Mouse (Mus musculus) regulatory T cell (primary cell): ENCODE results near the gene Rassf3.

Source experiments
- in situ Hi-C: fragments of 300-600 bp; cut with MboI, MseI; formaldehyde crosslinking; loops from one replicate; pipeline ENCODE4 v1.15.1; 2025; ENCODE audit warnings: high pct_unique_total_duplicates

Gene Rassf3

GRCm38 (mm10) chr10:121465033-121465432 lies 11.1 kb downstream of the Rassf3 start:
- in situ Hi-C loops: no loop called here

- in situ Hi-C loops: no loop called here
Observed at GRCm38 (mm10) chr10:121462162-121462881, 13.8 kb downstream of the Rassf3 start.

- in situ Hi-C loops: no loop called here
Observed at GRCm38 (mm10) chr10:121461404-121462161, 14.6 kb downstream of the Rassf3 start.

DNA sequence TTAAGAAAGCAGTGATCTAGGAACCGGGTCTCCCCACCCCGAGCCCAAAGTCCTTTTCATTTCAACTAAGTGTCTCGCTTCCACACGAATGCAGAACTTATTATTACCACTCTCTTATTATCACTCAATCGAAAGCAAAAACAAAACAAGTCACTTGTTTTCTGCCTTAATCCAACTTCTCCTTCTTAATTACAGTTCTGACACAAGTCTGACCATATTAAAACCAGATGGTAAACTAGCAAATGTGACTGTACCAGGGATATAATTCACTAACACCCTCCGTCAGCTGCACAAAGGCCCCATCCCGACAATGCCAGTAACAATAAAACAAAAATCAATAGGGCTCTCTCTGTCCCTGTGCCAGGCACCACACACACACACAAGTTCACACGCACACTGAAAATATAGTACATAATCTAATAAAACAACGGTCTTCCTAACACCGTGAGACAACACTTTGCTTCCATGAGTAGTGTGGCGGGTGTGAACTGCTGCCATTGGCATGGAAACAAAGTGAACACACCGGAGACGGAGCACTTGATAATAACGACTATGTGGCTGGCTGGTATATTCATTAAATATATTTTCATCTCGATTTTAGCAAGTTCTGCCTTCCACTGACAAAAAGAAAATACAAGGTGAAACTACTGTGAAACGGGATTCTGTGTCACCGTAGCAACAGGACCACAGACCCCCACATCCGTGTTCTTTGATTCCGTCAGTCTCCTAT lies 16.9 kb downstream of the Rassf3 start:
- in situ Hi-C loops: no loop called here

- in situ Hi-C loops: no loop called here
Observed at GRCm38 (mm10) chr10:121458408-121458807, 17.7 kb downstream of the Rassf3 start.

- in situ Hi-C loops: no loop called here
Observed at GRCm38 (mm10) chr10:121457381-121457780, 18.8 kb downstream of the Rassf3 start.

GRCm38 (mm10) chr10:121455517-121455916 lies 20.6 kb downstream of the Rassf3 start:
- in situ Hi-C loops: no loop called here

GRCm38 (mm10) chr10:121454708-121455475 lies 21.3 kb downstream of the Rassf3 start:
- in situ Hi-C loops: no loop called here

DNA sequence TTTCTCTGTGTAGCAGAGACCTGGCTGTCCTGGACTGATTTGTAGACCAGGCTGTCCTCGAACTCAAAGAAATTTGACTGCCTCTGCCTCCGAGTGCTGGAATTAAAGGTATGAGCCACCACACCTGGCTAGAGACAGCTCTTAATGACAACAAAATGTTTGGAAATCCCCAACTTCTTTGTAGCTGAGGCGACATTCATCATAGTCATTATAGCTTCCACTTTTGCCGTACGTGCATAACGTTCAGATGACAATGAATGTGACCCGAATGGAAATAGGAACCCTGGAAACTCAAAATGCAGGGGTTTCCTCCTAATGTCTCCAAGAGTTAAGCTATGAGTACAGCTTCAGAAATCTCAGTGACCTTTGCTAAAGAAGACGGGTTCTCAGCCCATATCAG lies 22.1 kb downstream of the Rassf3 start:
- in situ Hi-C loops: no loop called here

DNA sequence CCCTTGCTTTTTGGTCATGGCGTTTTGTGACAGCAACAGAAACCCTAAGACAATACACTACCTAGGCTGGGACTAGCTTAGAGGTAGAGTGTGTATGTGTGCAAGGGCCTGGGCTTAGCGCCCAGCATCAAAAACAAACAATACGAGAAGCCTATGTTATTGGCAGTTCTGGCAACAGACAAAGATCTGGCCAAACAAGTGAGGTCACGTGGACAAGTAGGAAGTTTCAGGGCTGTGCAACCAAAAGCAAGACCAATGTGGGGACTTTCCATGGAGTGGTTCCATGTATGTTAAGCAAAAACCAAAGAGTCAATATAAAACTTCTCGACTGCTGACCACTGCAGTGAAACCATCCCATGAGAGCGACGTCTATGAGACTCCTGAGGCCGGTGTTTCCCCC lies 30.3 kb downstream of the Rassf3 start:
- in situ Hi-C loops: no loop called here

GRCm38 (mm10) chr10:121444198-121444597 lies 31.9 kb downstream of the Rassf3 start:
- in situ Hi-C loops: no loop called here

DNA sequence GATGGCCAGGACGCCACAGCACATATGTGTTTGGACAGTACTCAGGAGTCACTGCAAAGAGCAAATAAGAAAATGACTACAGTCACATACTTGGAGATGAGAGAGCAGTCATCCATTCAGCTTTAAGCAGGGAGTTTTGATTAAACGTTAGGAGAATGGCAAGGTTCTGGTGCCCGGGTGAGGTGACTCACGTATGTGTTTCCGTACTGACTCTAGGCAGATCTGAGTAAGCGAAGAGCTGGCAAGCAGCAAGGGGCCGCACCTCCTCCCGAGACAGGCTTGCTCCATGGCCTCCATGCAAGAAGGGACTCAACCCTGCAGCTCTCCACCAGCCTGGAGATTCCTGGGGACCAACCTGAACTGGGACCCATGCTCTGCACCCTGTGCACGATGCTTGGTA lies 32.4 kb downstream of the Rassf3 start:
- in situ Hi-C loops: no loop called here

DNA sequence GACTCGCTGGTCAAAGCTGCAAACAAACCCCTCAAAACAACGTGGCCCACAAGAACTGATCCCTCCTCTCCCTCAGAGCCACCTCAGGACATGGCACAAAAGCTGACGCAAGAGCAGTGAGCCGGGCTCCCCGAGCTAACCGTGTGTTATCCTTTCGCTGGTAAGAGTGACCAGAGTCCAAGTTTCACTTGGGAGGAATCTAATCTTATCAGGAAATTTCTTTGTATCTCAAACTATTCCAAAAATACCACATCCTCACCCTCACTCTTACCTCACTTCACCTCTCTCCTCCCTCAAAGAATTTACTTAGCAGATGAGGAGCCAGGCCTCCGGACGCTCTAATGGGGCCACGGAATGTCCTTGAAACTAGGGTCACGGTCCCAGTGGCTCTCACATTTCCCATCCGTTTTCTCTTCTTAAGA lies 36.8 kb downstream of the Rassf3 start:
- in situ Hi-C loops: no loop called here

GRCm38 (mm10) chr10:121438109-121438508 lies 38.0 kb downstream of the Rassf3 start:
- in situ Hi-C loops: no loop called here

GRCm38 (mm10) chr10:121436693-121437092 lies 39.5 kb downstream of the Rassf3 start:
- in situ Hi-C loops: no loop called here

DNA sequence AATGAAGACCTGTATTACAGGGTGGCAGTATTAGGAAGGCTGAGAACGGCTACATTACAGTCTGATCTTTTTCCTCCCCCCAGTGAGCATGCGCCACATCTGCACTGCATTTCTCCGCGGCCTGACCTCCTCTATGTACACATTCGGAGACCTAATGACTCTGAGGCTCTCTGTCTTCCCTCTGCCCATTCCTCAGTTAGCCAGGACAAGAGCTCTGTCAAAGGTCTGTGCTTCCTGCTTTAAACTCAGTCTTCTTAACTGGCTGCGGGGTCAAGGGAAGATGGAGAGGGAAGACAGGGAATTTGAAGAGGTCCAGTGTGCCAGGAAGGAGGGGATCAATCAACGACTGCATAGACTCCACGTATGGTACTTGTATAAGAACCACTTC lies 39.9 kb downstream of the Rassf3 start:
- in situ Hi-C loops: no loop called here

- in situ Hi-C loops: no loop called here
Observed at GRCm38 (mm10) chr10:121435546-121436257, 40.4 kb downstream of the Rassf3 start.

DNA sequence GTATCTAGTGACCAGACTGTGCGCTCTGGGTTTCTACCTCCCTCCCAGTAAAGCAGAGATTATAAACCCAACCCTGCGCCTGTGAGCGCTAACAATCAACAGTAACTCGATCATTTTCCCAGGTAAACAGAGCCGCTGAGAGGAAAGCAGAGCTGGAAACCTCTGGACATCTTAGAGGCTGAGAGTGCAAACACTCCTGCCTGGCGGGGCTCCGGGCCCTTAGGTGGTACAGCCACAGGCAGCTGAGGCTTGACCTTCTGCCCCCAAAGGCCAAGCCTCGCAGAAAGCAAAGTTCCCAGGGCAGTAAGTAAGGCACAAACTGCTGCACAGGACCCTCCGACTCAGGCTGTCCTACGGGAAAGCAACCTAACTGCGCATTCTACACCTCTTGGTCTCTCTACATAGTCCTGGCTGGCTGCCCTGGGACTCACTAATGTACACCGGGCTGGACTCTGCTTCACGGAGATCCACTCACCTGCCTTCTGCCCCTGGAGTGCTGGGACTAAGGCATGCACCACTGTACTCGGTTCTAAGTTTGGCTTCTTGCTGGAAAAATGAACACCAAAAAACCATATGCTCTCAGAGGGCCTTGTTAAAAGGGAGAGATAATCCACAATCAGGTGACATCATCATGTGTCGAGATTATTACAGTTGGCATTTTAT lies 41.6 kb downstream of the Rassf3 start:
- in situ Hi-C loops: no loop called here

DNA sequence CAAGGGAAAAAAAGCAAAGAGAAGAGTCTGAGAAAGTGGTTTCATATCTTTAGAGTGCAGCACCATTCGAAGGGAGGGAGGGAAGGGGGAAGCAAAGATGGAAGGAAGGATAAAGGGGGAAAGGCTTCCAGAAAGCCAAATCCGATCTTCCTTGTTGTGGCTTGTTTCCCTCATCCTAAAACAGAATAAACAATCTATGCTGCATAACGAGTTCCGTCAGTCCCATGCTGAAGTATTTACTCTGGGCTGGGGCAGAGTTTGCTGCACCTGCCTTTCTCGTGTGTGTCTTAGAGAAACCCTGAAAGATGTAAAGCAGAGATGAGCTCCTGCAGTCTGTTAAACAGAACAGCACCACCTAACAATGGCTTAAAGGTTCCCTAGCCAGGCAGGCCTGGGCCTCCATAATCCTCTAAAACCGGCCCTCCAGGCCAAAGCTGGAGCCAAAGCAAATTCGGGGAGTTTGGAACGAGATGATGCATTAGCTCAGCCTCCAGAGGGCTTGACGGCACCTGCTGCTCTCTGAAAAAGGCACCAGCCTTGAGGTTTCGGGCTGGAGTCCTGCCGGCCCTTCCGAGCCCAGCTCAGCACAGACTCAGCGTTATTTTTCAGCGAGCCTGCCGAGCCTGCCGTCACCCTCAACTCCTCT lies 43.4 kb downstream of the Rassf3 start:
- in situ Hi-C loops: no loop called here

DNA sequence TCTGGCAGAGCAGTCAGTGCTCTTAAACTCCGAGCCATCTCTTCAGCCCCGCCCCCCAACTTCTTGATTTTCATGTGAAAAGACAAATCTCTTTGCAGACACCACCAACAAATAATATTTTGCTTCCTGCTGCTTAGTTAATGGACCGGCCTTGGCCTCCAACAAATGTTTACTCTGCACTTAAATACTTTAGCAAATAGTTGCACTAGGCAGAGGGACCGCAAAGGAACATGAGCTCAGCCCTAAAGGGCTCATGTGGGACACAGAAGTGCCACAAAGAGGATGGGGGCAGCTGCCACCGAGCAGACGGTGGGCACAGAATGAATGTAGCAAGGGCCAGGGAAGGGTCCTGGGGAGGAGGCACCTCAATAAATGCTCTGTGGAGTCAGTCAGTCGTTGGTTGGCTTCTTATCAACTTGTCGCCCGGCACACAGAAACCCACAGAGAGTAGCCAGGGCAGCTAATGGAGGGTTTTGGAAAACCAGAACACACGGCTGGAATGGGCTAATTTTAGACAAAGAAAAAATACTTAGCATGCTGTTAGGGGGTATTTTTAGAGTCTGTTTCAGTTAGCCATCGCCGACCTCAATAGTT lies 44.0 kb downstream of the Rassf3 start:
- in situ Hi-C loops: no loop called here
